Mouse (Mus musculus) C2C12 (cell line): ENCODE measurements around the gene Trim14.

Source experiments
- CTCF ChIP-seq: IDR thresholded peaks from one replicate; pipeline ENCODE4 v1.5.1; 2011; ENCODE audit not compliant: control insufficient read depth, insufficient read depth, insufficient read length
- FOSL1 ChIP-seq: IDR thresholded peaks from one replicate; pipeline ENCODE4 v1.8.0; 2011; ENCODE audit warnings: mild to moderate bottlenecking, low read length; ENCODE audit not compliant: poor library complexity, insufficient read depth, severe bottlenecking
- MAX ChIP-seq: IDR thresholded peaks from one replicate; pipeline ENCODE4 v1.6.1; 2011; ENCODE audit warnings: mild to moderate bottlenecking, control low read depth

DNA sequence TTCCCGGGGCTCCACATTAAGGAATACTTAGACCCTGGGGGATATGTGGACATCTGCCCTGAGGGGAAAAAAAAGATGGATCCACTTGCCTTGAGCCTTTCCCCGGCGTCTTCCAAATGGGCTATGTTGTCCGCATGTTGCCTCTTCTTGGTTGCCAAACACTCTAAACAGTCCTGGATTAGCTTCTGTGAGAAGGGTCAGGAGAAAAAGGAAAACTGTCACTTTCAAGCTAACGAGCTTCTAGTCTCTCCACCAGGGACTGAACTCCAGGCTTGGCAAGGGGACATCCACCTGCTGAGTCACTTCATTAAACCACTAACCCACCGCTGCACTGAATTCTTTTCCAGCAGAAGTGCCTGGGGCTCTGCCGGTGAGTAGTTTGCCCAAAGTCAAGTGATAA is 3.0 kb downstream of the Trim14 start:
- TF ChIP-seq CTCF = no peak
- TF ChIP-seq MAX = no peak
- TF ChIP-seq FOSL1 = no peak
